Comparison of ENCODE assay signal across 11 mouse cellular contexts in genomic region chr1:54912290-54913062, GRCm38 (mm10). TPM values are rescaled to one million over a fixed set of nuclear protein-coding genes. Genes with fewer than 3 reads are reported as not detected.
DNase-seq lines count a peak whose midpoint lies in the region; TF ChIP-seq lines count a peak whose summit lies in the region.
"Had no signal": no experiment of that assay in that cellular context is flagged by ENCODE, and none has a peak within 500 bp of the region (broad histone marks: within the 10 kb centered on the region; RNA-seq: fewer than 3 reads in every experiment).

No protein-coding gene starts in this region.

- TF ChIP-seq POLR2A in spleen, adult 2 months (IDR thresholded peaks at IDR 0.05; ENCODE audit: low read depth, low read length) = no peak

- H3K27me3 ChIP-seq in spleen, adult 2 months (ENCODE audit: control insufficient read depth, insufficient read depth, low read length) = no peaks in the 10 kb centered on the region

- WGBS in spleen, adult 2 months = 16% methylated on average over 7 of the region's 7 CpGs

- peak overlapping the region; percentile 79 for H3K27ac ChIP-seq in spleen, adult 2 months (ENCODE audit: insufficient read depth, low read length)
- H3K27ac ChIP-seq: liver, embryonic 14.5 days had no signal

- H3K36me3 ChIP-seq in spleen, adult 2 months (ENCODE audit: control insufficient read depth, insufficient read depth, low read length) = no peaks in the 10 kb centered on the region

- intact Hi-C loops in heart, postnatal 10 days (cut with DNase I) = no loop called here
- intact Hi-C loops in left cerebral cortex, postnatal 36 days (cut with DNase I) = no loop called here

- TF ChIP-seq CTCF in spleen, adult 2 months (IDR thresholded peaks at IDR 0.05; ENCODE audit: extremely low read depth, insufficient read depth, insufficient read length, insufficient replicate concordance) = no peak

- H3K4me1 ChIP-seq in spleen, adult 2 months (ENCODE audit: control insufficient read depth, insufficient read depth, insufficient read length) = peaks cover 57% of the 10 kb centered on the region

- DNase-seq in gastrocnemius, postnatal 25 days = peak; percentile 46
- no peak for DNase-seq in gastrocnemius, postnatal 10 days
- no peak for DNase-seq in spleen, adult 2 months (ENCODE audit: low read depth in 1 of 2, low spot score in 2 of 2)
- DNase-seq in spleen, adult 18-20 months = no peak
- DNase-seq in heart, postnatal 10 days = peak; percentile 65 to 73
- DNase-seq in skeletal muscle tissue, adult 2 months (ENCODE audit: low read depth, low spot score) = peak; percentile 57
- DNase-seq in left cerebral cortex, postnatal 36 days (ENCODE audit: low spot score in 2 of 2) = no peak
- DNase-seq in urinary bladder, adult 18-20 months (ENCODE audit: low spot score in 2 of 2) = no peak
- DNase-seq: cerebellum, adult 2 months; right cerebral cortex, postnatal 14 days had no signal

- no peak overlapping the region for H3K4me3 ChIP-seq in spleen, adult 2 months (ENCODE audit: extremely low read depth, insufficient read depth, insufficient read length)

RNA-seq across cellular contexts. Expression of gene Ankrd44, which starts 13.7 kb away (rescaled TPM):
- 1 to 10 TPM; 5.3 to 5.5 TPM for total RNA-seq in gastrocnemius, postnatal 25 days (2021)
- 10 to 100 TPM; 14.5 to 16.9 TPM for total RNA-seq in gastrocnemius, postnatal 10 days (2021)
- polyA plus RNA-seq in spleen, adult 2 months (2012; rRNA removed) = 43.1 and 46.2 TPM in 2 replicates
- total RNA-seq in heart, postnatal 10 days (2021) = 10 to 100 TPM; 14.6 to 21.7 TPM
- total RNA-seq in left cerebral cortex, postnatal 36 days (2021) = 10 to 100 TPM; 19.7 to 21.7 TPM

Comparison
In these comparisons a context has a peak if more than half of its experiments do, and no peak if none do; other contexts are left out.
1. DNase-seq: peak in gastrocnemius, postnatal 25 days (single experiment), heart, postnatal 10 days (2 of 2) and skeletal muscle tissue, adult 2 months (single experiment); none in gastrocnemius, postnatal 10 days (single experiment), spleen, adult 2 months (0 of 2), spleen, adult 18-20 months (0 of 2), left cerebral cortex, postnatal 36 days (0 of 2) and urinary bladder, adult 18-20 months (0 of 2).